Comparison of ENCODE assay signal across 28 mouse cellular contexts in genomic region chr13:30005422-30005821, GRCm38 (mm10).
"Had no signal": no experiment of that assay in that cellular context is flagged by ENCODE, and none has a peak within 500 bp of the region (broad histone marks: within the 10 kb centered on the region; RNA-seq: fewer than 3 reads in every experiment).

No protein-coding gene starts in this region.

- H3K4me1 ChIP-seq: embryonic facial prominence, embryonic 15.5 days; forebrain, embryonic 10.5 days; forebrain, embryonic 12.5 days; forebrain, embryonic 13.5 days; forebrain, embryonic 15.5 days had no signal

- H3K27me3 ChIP-seq: embryonic facial prominence, embryonic 12.5 days; embryonic facial prominence, embryonic 13.5 days; embryonic facial prominence, embryonic 15.5 days; forebrain, embryonic 12.5 days; forebrain, embryonic 13.5 days; forebrain, embryonic 15.5 days had no signal

- DNase-seq: cerebellum, adult 18-20 months; cerebellum, adult 2 months; cerebellum, adult 8-10 months; cerebellum, adult 9-10 months; cerebellum, adult 9-11 months; cerebellum, postnatal 10 days; cerebellum, postnatal 14 days; cerebellum, postnatal 25 days; cerebellum, postnatal 36 days; embryo, embryonic 11 days; forebrain, postnatal 0 days; gastrocnemius, adult 2 months; gastrocnemius, postnatal 10 days; gastrocnemius, postnatal 14 days; gastrocnemius, postnatal 25 days; gastrocnemius, postnatal 36 days; heart, adult 18-20 months had no signal

- ATAC-seq: forebrain, embryonic 13.5 days; forebrain, embryonic 14.5 days; forebrain, embryonic 15.5 days; forebrain, embryonic 16.5 days; forebrain, postnatal 0 days had no signal

- H3K4me3 ChIP-seq: embryonic facial prominence, embryonic 10.5 days; embryonic facial prominence, embryonic 12.5 days; embryonic facial prominence, embryonic 13.5 days; embryonic facial prominence, embryonic 15.5 days; erythroblast, embryonic 14.5 days; forebrain, embryonic 10.5 days; forebrain, embryonic 12.5 days; forebrain, embryonic 13.5 days; forebrain, embryonic 15.5 days; gastrocnemius, adult 2 months had no signal

- H3K27ac ChIP-seq: embryonic facial prominence, embryonic 10.5 days; embryonic facial prominence, embryonic 12.5 days; embryonic facial prominence, embryonic 13.5 days; embryonic facial prominence, embryonic 15.5 days; forebrain, embryonic 10.5 days; forebrain, embryonic 12.5 days; forebrain, embryonic 13.5 days; forebrain, embryonic 15.5 days; gastrocnemius, adult 2 months had no signal

- H3K4me2 ChIP-seq: embryonic facial prominence, embryonic 12.5 days; embryonic facial prominence, embryonic 13.5 days; embryonic facial prominence, embryonic 15.5 days; forebrain, embryonic 12.5 days; forebrain, embryonic 13.5 days; forebrain, embryonic 15.5 days had no signal

- H3K36me3 ChIP-seq: embryonic facial prominence, embryonic 10.5 days; embryonic facial prominence, embryonic 12.5 days; embryonic facial prominence, embryonic 13.5 days; embryonic facial prominence, embryonic 15.5 days; forebrain, embryonic 10.5 days; forebrain, embryonic 12.5 days; forebrain, embryonic 15.5 days had no signal

- H3K9me3 ChIP-seq: embryonic facial prominence, embryonic 10.5 days; embryonic facial prominence, embryonic 12.5 days; embryonic facial prominence, embryonic 13.5 days; embryonic facial prominence, embryonic 15.5 days; forebrain, embryonic 10.5 days; forebrain, embryonic 12.5 days; forebrain, embryonic 13.5 days; forebrain, embryonic 15.5 days had no signal

- H3K9ac ChIP-seq: embryonic facial prominence, embryonic 12.5 days; embryonic facial prominence, embryonic 13.5 days; embryonic facial prominence, embryonic 15.5 days; forebrain, embryonic 12.5 days; forebrain, embryonic 13.5 days; forebrain, embryonic 15.5 days; forebrain, postnatal 0 days had no signal
